Mouse (Mus musculus) heart, adult 2 months (tissue): ENCODE measurements around the gene Fbxo44.

Experiments
- CTCF ChIP-seq: fragments of 200-600 bp; IDR thresholded peaks from 2 replicates; pipeline ENCODE4 v1.8.1; 2022; ENCODE audit warnings: antibody characterized with exemption, mild to moderate bottlenecking, moderate library complexity
- POLR2A ChIP-seq: fragments of 200-500 bp; IDR thresholded peaks from 2 replicates; pipeline ENCODE4 v1.6.1; 2011; ENCODE audit warnings: mild to moderate bottlenecking, low read depth, low read length, control low read depth; ENCODE audit not compliant: insufficient read depth

GRCm38 (mm10) chr4:148104146-148104545 is 56.1 kb downstream of the Fbxo44 start:
- no peak for TF ChIP-seq CTCF
- no peak for TF ChIP-seq POLR2A
